Comparison of ENCODE assay signal across 9 mouse cellular contexts in the genomic region with DNA sequence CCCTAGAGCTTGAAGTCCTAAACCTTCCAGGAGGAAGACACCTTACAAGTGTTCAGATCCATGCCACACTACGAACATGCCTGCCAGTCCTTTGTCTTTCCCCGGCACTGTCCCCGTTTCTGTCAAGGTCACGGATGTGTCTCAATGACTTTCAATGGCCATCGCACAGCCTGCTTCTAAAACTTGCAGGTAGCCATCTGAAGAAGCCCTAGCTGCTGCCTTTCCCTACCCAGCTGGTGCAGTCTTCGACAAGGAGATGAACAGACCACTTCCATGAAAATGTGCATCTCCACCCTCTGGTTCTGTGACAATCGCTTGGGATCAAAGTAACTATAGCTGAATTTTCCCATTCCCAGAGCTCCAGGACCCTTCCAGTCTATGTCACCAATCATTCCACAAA. TPM values are rescaled to one million over a fixed set of nuclear protein-coding genes. Genes with fewer than 3 reads are reported as not detected.
DNase-seq lines count a peak whose midpoint lies in the region; ATAC-seq and TF ChIP-seq lines count a peak whose summit lies in the region.
"Had no signal": no experiment of that assay in that cellular context is flagged by ENCODE, and none has a peak within 500 bp of the region (broad histone marks: within the 10 kb centered on the region; RNA-seq: fewer than 3 reads in every experiment).

No protein-coding gene starts in this region.

- H3K9ac ChIP-seq in forebrain, embryonic 11.5 days (ENCODE audit: low read length), result peak overlapping the region; percentile 24; the same call in 1 of the 2 replicates
- no peak overlapping the region for H3K9ac ChIP-seq in forebrain, postnatal 0 days
- H3K9ac ChIP-seq in lung, embryonic 16.5 days (ENCODE audit: low read length), result peak overlapping the region; percentile 30; the same call in 1 of the 2 replicates
- H3K9ac ChIP-seq in intestine, embryonic 16.5 days (ENCODE audit: low read depth, low read length), result peak overlapping the region; percentile 31

- no peak for TF ChIP-seq POLR2A in small intestine, adult 2 months (IDR thresholded peaks at IDR 0.05; ENCODE audit: low read depth, low read length)

- no peak overlapping the region for H3K27ac ChIP-seq in forebrain, embryonic 11.5 days (ENCODE audit: low read depth, low read length)
- no peak overlapping the region for H3K27ac ChIP-seq in forebrain, postnatal 0 days (ENCODE audit: low read depth, low read length)
- H3K27ac ChIP-seq in lung, embryonic 16.5 days (ENCODE audit: low read length), result peak overlapping the region; percentile 0; the same call in 1 of the 2 replicates
- peak overlapping the region; percentile 70 for H3K27ac ChIP-seq in intestine, embryonic 16.5 days (ENCODE audit: low read length)
- peak overlapping the region; percentile 78 for H3K27ac ChIP-seq in small intestine, adult 2 months (ENCODE audit: insufficient read depth, low read depth, low read length)

- WGBS in forebrain, embryonic 11.5 days, result 77% methylated on average over 7 of the region's 7 CpGs
- 85% methylated on average over 7 of the region's 7 CpGs for WGBS in forebrain, postnatal 0 days
- WGBS in lung, embryonic 16.5 days, result 77% methylated on average over 7 of the region's 7 CpGs
- 74% methylated on average over 7 of the region's 7 CpGs for WGBS in intestine, embryonic 16.5 days
- WGBS in small intestine, adult 2 months, result 73% methylated on average over 7 of the region's 7 CpGs

- H3K27me3 ChIP-seq in forebrain, embryonic 11.5 days (ENCODE audit: control insufficient read depth, insufficient read depth, low read length), result no peaks in the 10 kb centered on the region
- no peaks in the 10 kb centered on the region for H3K27me3 ChIP-seq in forebrain, postnatal 0 days (ENCODE audit: insufficient read depth, low read length)
- H3K27me3 ChIP-seq in lung, embryonic 16.5 days (ENCODE audit: control insufficient read depth, insufficient read depth, low read depth, low read length), result no peaks in the 10 kb centered on the region
- H3K27me3 ChIP-seq in intestine, embryonic 16.5 days (replicated peaks; ENCODE audit: control insufficient read depth, insufficient read depth, low read length), result no peaks in the 10 kb centered on the region
- no peaks in the 10 kb centered on the region for H3K27me3 ChIP-seq in small intestine, adult 2 months (ENCODE audit: control insufficient read depth, insufficient read depth, low read length)

- no peak overlapping the region for H3K4me3 ChIP-seq in forebrain, embryonic 11.5 days (ENCODE audit: low read depth, low read length)
- no peak overlapping the region for H3K4me3 ChIP-seq in forebrain, postnatal 0 days (ENCODE audit: low read depth, low read length)
- H3K4me3 ChIP-seq in lung, embryonic 16.5 days (ENCODE audit: low read length), result no peak overlapping the region
- H3K4me3 ChIP-seq in intestine, embryonic 16.5 days (ENCODE audit: low read length), result no peak overlapping the region
- peak overlapping the region; percentile 44 for H3K4me3 ChIP-seq in small intestine, adult 2 months (ENCODE audit: low read depth, low read length)

- H3K9me3 ChIP-seq in forebrain, embryonic 11.5 days (ENCODE audit: control insufficient read depth, low read length), result no peaks in the 10 kb centered on the region
- no peaks in the 10 kb centered on the region for H3K9me3 ChIP-seq in forebrain, postnatal 0 days (ENCODE audit: low read length)
- no peaks in the 10 kb centered on the region for H3K9me3 ChIP-seq in lung, embryonic 16.5 days (ENCODE audit: control insufficient read depth, low read length)
- no peaks in the 10 kb centered on the region for H3K9me3 ChIP-seq in intestine, embryonic 16.5 days (ENCODE audit: control insufficient read depth, low read length)

- H3K4me2 ChIP-seq in forebrain, embryonic 11.5 days (ENCODE audit: low read depth, low read length, severe bottlenecking), result peak overlapping the region; percentile 19; the same call in 1 of the 2 replicates
- H3K4me2 ChIP-seq in forebrain, postnatal 0 days (ENCODE audit: low read depth), result no peak overlapping the region
- H3K4me2 ChIP-seq in lung, embryonic 16.5 days (ENCODE audit: low read depth, low read length), result peak overlapping the region; percentile 23; the same call in 1 of the 2 replicates
- peak overlapping the region; percentile 21; the same call in 1 of the 2 replicates for H3K4me2 ChIP-seq in intestine, embryonic 16.5 days (ENCODE audit: low read depth, low read length)

- no peak for TF ChIP-seq CTCF in forebrain, postnatal 0 days (IDR thresholded peaks at IDR 0.05; ENCODE audit: low read depth)
- TF ChIP-seq CTCF in small intestine, adult 2 months (IDR thresholded peaks at IDR 0.05; ENCODE audit: extremely low read depth, insufficient read length, insufficient replicate concordance, low read depth, low read length), result no peak

- H3K36me3 ChIP-seq in forebrain, embryonic 11.5 days (ENCODE audit: control insufficient read depth, insufficient read depth, low read length), result no peaks in the 10 kb centered on the region
- H3K36me3 ChIP-seq in forebrain, postnatal 0 days (ENCODE audit: insufficient read depth), result no peaks in the 10 kb centered on the region
- no peaks in the 10 kb centered on the region for H3K36me3 ChIP-seq in lung, embryonic 16.5 days (ENCODE audit: control insufficient read depth, insufficient read depth, low read length)
- no peaks in the 10 kb centered on the region for H3K36me3 ChIP-seq in intestine, embryonic 16.5 days (ENCODE audit: control insufficient read depth, insufficient read depth, low read length)
- no peaks in the 10 kb centered on the region for H3K36me3 ChIP-seq in small intestine, adult 2 months (ENCODE audit: control insufficient read depth, insufficient read depth, low read length)

- ATAC-seq in forebrain, embryonic 11.5 days (replicated peaks; ENCODE audit: low FRiP score), result no peak
- ATAC-seq in forebrain, postnatal 0 days, result no peak
- ATAC-seq in lung, embryonic 16.5 days (ENCODE audit: low read depth), result no peak
- no peak for ATAC-seq in intestine, embryonic 16.5 days
- ATAC-seq in megakaryocyte, adult 5-6 weeks (ENCODE audit: poor library complexity, severe bottlenecking), result no peak

- no peaks in the 10 kb centered on the region; the same call in 1 of the 2 replicates for H3K4me1 ChIP-seq in forebrain, embryonic 11.5 days (replicated peaks; ENCODE audit: control insufficient read depth, insufficient read depth, low read length)
- H3K4me1 ChIP-seq in forebrain, postnatal 0 days (ENCODE audit: insufficient read depth), result no peaks in the 10 kb centered on the region
- H3K4me1 ChIP-seq in lung, embryonic 16.5 days (replicated peaks; ENCODE audit: control insufficient read depth, insufficient read depth, low read length), result peaks cover 60% of the 10 kb centered on the region
- H3K4me1 ChIP-seq in intestine, embryonic 16.5 days (ENCODE audit: control insufficient read depth, insufficient read depth, low read length), result peaks cover 58% of the 10 kb centered on the region
- peaks cover 55% of the 10 kb centered on the region for H3K4me1 ChIP-seq in small intestine, adult 2 months (ENCODE audit: control insufficient read depth, insufficient read depth, insufficient read length, low read length)

- no peak for DNase-seq in forebrain, embryonic 11.5 days (ENCODE audit: low spot score)
- no peak for DNase-seq in forebrain, postnatal 0 days
- DNase-seq in lung, postnatal 36 days, result no peak
- DNase-seq in urinary bladder, postnatal 10 days (ENCODE audit: low spot score), result no peak
- DNase-seq: cerebellum, adult 9-10 months had no signal

RNA-seq across cellular contexts. Expression of a gene that starts 7.6 kb away (rescaled TPM):
- 13.3 and 14.4 TPM in 2 replicates for polyA plus RNA-seq in forebrain, embryonic 11.5 days (2014; fragmentation: Nextera tagmentation; extraction: Ambion mirVana)
- 22.6 and 23.5 TPM in 2 replicates for total RNA-seq in forebrain, postnatal 0 days (2014; rRNA removed)
- polyA plus RNA-seq in forebrain, postnatal 0 days (2015; fragmentation: Nextera tagmentation; extraction: Ambion mirVana), result 16.1 and 18.2 TPM in 2 replicates
- polyA plus RNA-seq in lung, embryonic 16.5 days (2015; fragmentation: Nextera tagmentation; extraction: Ambion mirVana), result 38.2 and 39.3 TPM in 2 replicates
- polyA plus RNA-seq in intestine, embryonic 16.5 days (2015; fragmentation: Nextera tagmentation; extraction: Ambion mirVana), result 250 and 291 TPM in 2 replicates
- polyA plus RNA-seq in small intestine, adult 2 months (2012; rRNA removed), result 97.6 and 354 TPM in 2 replicates
- total RNA-seq in megakaryocyte, adult 5-6 weeks (2015), result 53.1 and 53.4 TPM in 2 replicates
- 49.6 and 57.4 TPM in 2 replicates for total RNA-seq in megakaryocyte, adult 5-6 weeks (2017)

Comparison
In these comparisons a context has a peak if more than half of its experiments do, and no peak if none do; other contexts are left out.
1. H3K27ac ChIP-seq: peak in lung, embryonic 16.5 days (single experiment), intestine, embryonic 16.5 days (single experiment) and small intestine, adult 2 months (single experiment); none in forebrain, embryonic 11.5 days (single experiment) and forebrain, postnatal 0 days (single experiment).